Mouse (Mus musculus) erythroblast, embryonic 14.5 days (primary cell): Measurements from ENCODE around the gene Cks1brt. TPM values are rescaled to one million over a fixed set of nuclear protein-coding genes. Genes with fewer than 3 reads are reported as not detected.
"Not testable (repeated sequence)": the region's sequence is repeated elsewhere in the genome, so short reads cannot be mapped to it uniquely, and the experiment has no call there.

Source experiments
- H3K27me3 ChIP-seq: 2 replicates; pipeline ENCODE4 v1.6.1; 2012; ENCODE audit warnings: inconsistent platforms; ENCODE audit not compliant: control insufficient read depth
- H3K36me3 ChIP-seq: 2 replicates; pipeline ENCODE4 v1.6.1; 2012; ENCODE audit warnings: mild to moderate bottlenecking, inconsistent platforms; ENCODE audit not compliant: control insufficient read depth
- H3K4me1 ChIP-seq: 2 replicates; pipeline ENCODE4 v1.6.1; 2012; ENCODE audit warnings: inconsistent platforms; ENCODE audit not compliant: control insufficient read depth
- H3K4me3 ChIP-seq: replicated peaks from 2 replicates; pipeline ENCODE3; 2012; ENCODE audit warnings: moderate library complexity, mild to moderate bottlenecking, inconsistent platforms
- H3K9me3 ChIP-seq: 2 replicates; pipeline ENCODE4 v1.6.1; 2012; ENCODE audit warnings: low read length, inconsistent platforms, mixed read lengths; ENCODE audit not compliant: control insufficient read depth
- GATA1 ChIP-seq: IDR thresholded peaks from 2 replicates; pipeline ENCODE4 v1.6.1; 2012; ENCODE audit warnings: low read length, inconsistent platforms, mixed read lengths
- TAL1 ChIP-seq: IDR thresholded peaks from 3 replicates; pipeline ENCODE4 v1.6.1; 2012; ENCODE audit warnings: low read length, inconsistent platforms, mixed read lengths
- polyA plus RNA-seq: library from polyadenylated mRNA; stranded (reverse); fragments of >175 nt; gene quantifications from 2 replicates; pipeline ENCODE4 v1.2.3, GENCODE M21; 2012

Cks1brt gene
- polyA plus RNA-seq = not detected in 2 replicates

DNA sequence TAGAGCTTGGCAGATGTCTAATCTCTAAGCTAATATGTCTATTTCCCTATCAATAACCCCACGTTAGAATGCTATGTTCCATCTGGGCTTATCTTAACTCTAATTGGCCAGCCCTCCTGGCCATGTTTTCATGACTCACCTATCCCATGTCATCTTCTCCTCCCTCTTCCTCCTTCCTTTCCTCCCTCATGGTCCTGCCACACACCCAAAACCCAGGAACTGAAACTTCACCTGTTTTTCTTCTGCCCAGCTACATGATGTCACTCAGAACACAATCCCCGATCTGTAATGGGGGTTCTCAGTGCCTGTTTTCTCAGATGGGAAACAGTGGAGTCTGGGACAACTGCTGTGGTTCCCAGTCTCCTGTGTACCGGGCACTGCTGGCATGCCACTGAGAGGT, at the start of gene Cks1brt:
Cks1brt (plus strand) TSS at position 301 of the 400 bp plus-strand sequence.
- Histone ChIP-seq H3K4me1 (no peaks in the 10 kb centered on the region), H3K9me3 (peaks cover 28% of the 10 kb centered on the region), H3K36me3 (no peaks in the 10 kb centered on the region), H3K27me3 (no peaks in the 10 kb centered on the region), H3K4me3 (no peak within 1 kb of the TSS)
- TF ChIP-seq TAL1 = no peak
- TF ChIP-seq GATA1 = no peak

DNA sequence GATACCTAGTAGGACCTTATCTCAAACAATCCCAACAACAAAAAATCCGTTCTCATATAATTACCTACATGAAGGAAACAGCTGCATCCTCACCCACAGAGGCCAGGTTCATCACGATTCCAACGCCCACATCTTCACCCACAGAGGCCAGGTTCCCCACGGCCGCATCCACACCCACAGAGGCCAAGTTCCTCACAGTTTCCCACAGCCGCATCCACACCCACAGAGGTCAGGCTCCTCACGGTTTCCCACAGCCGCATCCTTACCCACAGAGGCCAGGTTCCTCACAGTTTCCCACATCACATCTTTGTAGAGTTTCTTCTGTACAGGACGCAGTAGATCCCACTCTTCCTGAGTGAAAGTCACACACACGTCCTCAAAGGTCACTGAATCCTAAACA, 38.5 kb upstream of the Cks1brt start:
- Histone ChIP-seq H3K36me3 (no peaks in the 10 kb centered on the region; the same call in 1 of the 2 replicates), H3K9me3 (no peaks in the 10 kb centered on the region), H3K27me3 (no peaks in the 10 kb centered on the region), H3K4me3 (no peak overlapping the region), H3K4me1 (no peaks in the 10 kb centered on the region)
- TF ChIP-seq TAL1 = no peak
- no peak for TF ChIP-seq GATA1

DNA sequence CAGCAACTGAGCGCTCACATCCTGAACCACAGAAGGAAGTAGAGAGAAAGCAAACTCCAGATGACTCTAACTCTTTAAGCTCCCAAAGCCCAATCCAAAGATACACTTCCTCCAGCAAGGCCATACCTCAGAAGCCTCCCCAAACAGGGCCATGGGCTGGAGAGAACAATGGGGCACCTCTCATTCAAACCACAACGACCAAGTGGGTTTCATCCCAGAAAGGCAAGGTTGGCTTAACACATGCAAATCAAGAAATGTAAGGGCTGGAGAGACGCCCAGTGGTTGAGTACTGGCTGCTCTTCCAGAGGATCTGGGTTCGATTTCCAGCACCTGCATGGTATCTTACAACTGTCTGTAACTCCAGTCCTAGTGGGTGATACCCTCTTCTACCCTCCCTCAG, 36.2 kb upstream of the Cks1brt start:
- no peaks in the 10 kb centered on the region for H3K9me3 ChIP-seq
- H3K4me1 ChIP-seq = peaks cover 3% of the 10 kb centered on the region; the same call in 1 of the 2 replicates
- TF ChIP-seq GATA1 (no peak), TAL1 (no peak)
- peaks cover 13% of the 10 kb centered on the region for H3K27me3 ChIP-seq
- no peaks in the 10 kb centered on the region for H3K36me3 ChIP-seq
- no peak overlapping the region for H3K4me3 ChIP-seq

DNA sequence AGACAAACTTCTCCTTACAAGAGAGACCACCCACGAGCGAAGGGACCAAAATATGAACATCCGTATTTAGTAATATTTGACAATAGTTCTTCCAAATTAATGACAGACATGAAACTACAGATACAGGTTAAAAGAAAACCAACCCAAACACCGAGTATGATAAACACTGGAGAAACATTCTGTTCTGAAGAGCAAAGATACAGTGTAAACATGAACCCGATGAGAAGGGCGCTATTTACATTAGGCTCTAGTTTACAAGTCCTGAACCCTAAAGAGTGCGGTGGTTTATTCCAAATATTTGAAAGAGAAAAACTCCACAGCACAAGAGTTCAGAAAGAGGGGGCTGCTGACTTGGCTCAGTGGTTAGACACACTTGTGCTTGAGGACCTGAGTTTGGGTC, 34.7 kb upstream of the Cks1brt start:
- Histone ChIP-seq H3K4me1 (peaks cover 3% of the 10 kb centered on the region; the same call in 1 of the 2 replicates), H3K36me3 (no peaks in the 10 kb centered on the region), H3K27me3 (peaks cover 14% of the 10 kb centered on the region), H3K9me3 (no peaks in the 10 kb centered on the region), H3K4me3 (no peak overlapping the region)
- TF ChIP-seq TAL1 = no peak
- TF ChIP-seq GATA1 = no peak

DNA sequence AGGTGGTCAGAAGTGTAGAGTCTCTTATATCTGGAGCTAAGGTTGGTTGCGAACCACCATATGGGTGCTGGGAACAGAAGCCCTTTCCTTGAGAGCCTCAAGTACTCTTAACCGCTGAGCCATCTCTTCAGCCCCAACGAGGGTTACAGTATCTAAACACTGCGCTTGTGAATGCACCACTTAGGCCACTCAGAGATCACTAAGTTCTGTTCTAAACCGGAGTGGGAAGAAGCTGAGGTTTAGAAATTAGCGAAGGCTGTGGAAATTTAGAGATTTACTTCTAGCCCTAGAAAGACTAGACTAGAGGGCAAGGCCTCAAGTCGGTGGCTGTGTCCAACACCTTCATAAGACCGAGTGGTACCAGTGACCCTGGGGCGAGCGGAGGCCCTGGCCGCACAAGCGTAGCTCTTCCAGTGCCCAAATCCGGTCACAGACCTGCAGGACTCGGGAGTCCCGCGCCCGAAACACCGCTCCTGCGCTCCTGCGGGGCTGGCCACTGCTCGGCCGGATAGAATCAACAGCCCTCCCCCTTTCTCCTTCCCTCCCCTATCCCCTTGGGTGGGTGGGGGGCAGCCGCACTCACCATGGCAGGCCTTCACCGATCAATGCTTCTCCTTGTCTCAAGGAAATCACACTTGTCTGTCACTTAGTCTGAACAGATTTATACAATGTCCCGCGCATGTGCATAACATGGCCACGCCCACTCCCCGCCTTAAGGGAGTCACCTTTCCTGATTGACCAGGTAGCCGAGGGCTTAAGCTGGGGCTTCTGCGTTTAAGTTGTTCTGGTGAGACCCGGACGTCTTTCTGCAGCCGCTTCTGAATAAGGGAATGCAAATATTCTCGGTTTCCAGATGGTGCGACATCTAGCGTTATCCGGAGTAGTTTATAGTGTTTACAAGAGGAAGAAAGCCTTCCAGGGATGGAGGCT, 32.4 kb upstream of the Cks1brt start:
- TF ChIP-seq GATA1 = no peak
- TF ChIP-seq TAL1 = no peak
- Histone ChIP-seq H3K36me3 (no peaks in the 10 kb centered on the region), H3K4me3 (peak overlapping the region; percentile 52), H3K27me3 (peaks cover 14% of the 10 kb centered on the region), H3K4me1 (peaks cover 3% of the 10 kb centered on the region; the same call in 1 of the 2 replicates), H3K9me3 (no peaks in the 10 kb centered on the region)

DNA sequence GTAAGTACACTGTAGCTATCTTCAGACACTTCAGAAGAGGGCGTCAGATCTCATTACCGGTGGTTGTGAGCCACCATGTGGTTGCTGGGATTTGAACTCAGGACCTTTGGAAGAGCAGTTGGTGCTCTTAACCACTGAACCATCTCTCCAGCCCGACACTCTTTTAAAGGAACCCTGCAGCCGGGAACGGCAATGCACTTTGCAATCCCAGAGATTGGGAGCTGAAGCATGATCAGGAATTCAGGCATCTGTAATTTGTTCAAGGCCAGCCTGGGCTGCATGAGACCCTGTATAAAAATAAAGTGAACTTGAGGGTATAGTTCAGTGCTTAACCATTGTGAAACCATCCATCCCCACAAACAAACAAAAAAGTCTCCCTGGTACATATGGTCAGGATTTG, 31.5 kb upstream of the Cks1brt start:
- H3K9me3 ChIP-seq, H3K36me3 ChIP-seq, H3K4me1 ChIP-seq, H3K4me3 ChIP-seq: not testable (repeated sequence)
- peaks cover 14% of the 10 kb centered on the region for H3K27me3 ChIP-seq

DNA sequence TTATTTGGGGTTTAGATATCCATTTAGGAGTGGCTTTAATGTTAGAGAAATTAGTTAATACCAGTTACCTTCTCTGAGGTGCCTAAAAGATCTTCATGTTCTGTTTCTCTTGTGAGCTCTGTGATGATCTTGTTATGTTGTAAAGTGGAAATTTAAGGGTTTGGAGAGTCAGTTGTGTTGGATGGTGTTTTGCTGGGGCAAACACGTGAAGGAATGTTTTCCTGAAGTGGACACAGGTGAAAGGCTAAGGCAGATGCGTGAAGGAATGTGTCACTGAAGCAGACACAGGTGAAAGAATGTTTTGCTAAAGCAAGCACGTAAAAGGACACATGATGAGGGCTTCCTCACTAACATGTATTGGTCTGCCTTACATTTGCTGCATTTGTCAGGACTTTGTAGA, 28.7 kb upstream of the Cks1brt start, which contains the start of gene Zfp791:
Zfp791 (minus strand) TSS at position 101 of the 400 bp plus-strand sequence.
- Histone ChIP-seq H3K4me3 (no peak within 1 kb of the TSS), H3K9me3 (no peaks in the 10 kb centered on the region), H3K27me3 (peaks cover 14% of the 10 kb centered on the region), H3K36me3 (no peaks in the 10 kb centered on the region), H3K4me1 (peaks cover 3% of the 10 kb centered on the region; the same call in 1 of the 2 replicates)
- no peak for TF ChIP-seq GATA1
- no peak for TF ChIP-seq TAL1

DNA sequence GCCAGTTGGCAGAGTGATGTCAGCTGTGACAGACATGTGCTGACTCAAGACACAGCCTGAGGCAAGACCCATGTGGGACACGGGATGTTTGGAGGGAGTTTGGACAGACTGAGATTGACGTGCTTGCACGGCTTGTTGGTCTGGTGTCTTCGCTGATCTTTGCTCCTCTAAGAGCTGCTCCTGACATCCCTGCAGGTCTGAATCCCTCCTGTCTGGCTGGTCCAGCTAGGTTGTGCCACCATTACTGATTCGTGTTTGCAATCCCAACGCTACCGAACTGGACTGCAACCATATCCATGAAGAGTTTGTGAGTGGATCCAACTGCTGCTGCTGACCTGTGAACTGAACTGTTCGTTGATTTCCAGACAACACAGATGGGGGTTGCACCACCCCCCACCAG, 28.0 kb upstream of the Cks1brt start:
- no peak for TF ChIP-seq GATA1
- no peak for TF ChIP-seq TAL1
- Histone ChIP-seq H3K36me3 (no peaks in the 10 kb centered on the region), H3K9me3 (no peaks in the 10 kb centered on the region), H3K27me3 (peaks cover 14% of the 10 kb centered on the region), H3K4me3 (no peak overlapping the region), H3K4me1 (peaks cover 3% of the 10 kb centered on the region; the same call in 1 of the 2 replicates)

DNA sequence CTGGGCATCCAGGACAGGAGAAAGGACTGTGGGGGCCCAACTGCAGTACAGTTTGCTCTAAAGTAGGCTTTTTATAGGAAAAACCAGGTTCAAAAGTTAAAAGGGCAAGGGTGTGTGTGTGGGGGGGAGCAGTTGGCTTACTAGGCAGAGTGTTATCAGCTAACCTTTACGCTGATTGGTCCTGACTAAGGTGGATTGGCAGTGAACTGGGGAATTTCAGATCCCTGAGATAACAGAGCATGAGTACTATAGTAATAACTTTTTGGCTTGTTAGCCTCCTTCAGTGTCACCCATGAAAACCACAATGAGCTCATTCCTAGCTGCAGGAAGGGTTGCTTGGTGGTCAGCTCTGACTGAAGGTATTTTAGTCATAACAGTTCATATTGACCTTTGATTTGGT, 19.4 kb upstream of the Cks1brt start:
- Histone ChIP-seq H3K9me3 (no peaks in the 10 kb centered on the region), H3K4me1 (no peaks in the 10 kb centered on the region; the same call in none of the 2 replicates), H3K4me3 (no peak overlapping the region), H3K36me3 (no peaks in the 10 kb centered on the region), H3K27me3 (no peaks in the 10 kb centered on the region)
- no peak for TF ChIP-seq GATA1
- TF ChIP-seq TAL1 = no peak

DNA sequence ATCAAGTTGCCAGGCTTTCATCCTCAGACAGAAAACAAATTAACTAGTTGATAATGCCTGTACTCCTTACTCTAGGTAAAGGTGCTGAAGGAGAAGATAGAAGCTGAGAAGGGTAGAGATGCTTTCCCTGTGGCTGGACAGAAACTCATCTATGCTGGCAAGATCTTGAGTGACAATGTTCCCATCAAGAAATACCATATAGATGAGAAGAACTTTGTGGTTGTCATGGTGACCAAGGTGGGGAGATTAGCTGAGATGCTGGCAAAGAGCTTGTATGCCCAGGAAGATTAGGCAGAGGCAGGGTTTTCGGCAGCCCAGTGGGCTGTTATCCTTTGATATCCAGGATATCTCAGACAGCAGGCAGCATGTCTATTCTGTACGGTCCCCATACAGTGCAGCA, 16.0 kb upstream of the Cks1brt start:
- not testable (repeated sequence) for H3K27me3 ChIP-seq, H3K4me3 ChIP-seq, H3K4me1 ChIP-seq, H3K9me3 ChIP-seq, H3K36me3 ChIP-seq
